Mouse (Mus musculus): ENCODE results near the gene Mlph. TPM values are rescaled to one million over a fixed set of nuclear protein-coding genes. Genes with fewer than 3 reads are reported as not detected.
A peak's percentile ranks its signal among the peaks of the same experiment; 100 is the strongest.

Mlph gene
- 0.11 and 0.36 TPM in 2 replicates for total RNA-seq (2012; rRNA removed)

DNA sequence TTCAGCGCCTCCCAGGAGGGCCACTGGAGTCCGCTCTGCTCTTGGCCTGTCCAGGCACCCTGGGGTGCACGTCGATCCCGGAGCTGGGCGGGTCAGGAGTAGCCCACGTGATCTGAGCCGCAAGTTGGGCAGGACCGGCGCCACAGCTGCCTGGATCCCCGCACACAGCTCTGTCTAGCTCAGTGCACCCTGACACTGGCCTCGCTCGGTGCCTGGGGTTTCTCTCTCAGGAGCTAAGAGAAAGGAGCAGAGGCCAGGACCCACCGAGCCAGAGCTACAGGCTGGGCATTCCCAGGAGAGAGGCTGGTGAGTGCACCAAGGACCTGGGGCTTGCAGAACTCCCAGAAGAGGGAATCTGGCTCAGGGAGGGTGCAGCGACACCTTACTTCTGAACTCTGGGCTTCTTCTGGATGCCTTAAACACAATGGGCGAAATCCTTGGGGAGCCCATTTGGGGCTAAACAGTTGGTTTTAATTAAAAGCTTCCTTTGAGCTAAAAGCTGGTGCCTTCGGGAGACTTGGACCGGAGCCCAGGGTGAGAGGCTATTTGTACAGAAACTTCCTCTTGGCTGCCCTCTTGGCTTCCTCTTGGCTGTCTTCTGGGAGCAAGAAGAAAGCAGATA, at the start of gene Mlph:
Mlph (plus strand) TSS at position 138 of the 622 bp plus-strand sequence.
- peak within 1 kb of the TSS; percentile 41; the same call in 1 of the 2 replicates for H3K9ac ChIP-seq (ENCODE audit: insufficient read depth, low read depth, low read length, poor library complexity, severe bottlenecking)
- in situ Hi-C loops (cut with MboI; ENCODE audit: low sequenced_read_pairs in 2 of 2, unreplicated experiment in 2 of 2), result no loop called here
- H3K36me3 ChIP-seq (ENCODE audit: control insufficient read depth, insufficient read depth, low read length, poor library complexity, severe bottlenecking), result no peaks in the 10 kb centered on the region
- no peaks in the 10 kb centered on the region for H3K9me3 ChIP-seq (ENCODE audit: control insufficient read depth, insufficient read depth, low read depth, low read length)
- H3K4me3 ChIP-seq (ENCODE audit: insufficient read depth in 1 of 2, low read depth in 1 of 2, low read length in 2 of 2, poor library complexity in 1 of 2, severe bottlenecking in 1 of 2), result peak within 1 kb of the TSS; percentile 51 to 66
- TF ChIP-seq MAFK (IDR thresholded peaks at IDR 0.05; ENCODE audit: insufficient read depth, low read depth, low read length), result no peak
- no peak for TF ChIP-seq HCFC1 (IDR thresholded peaks at IDR 0.05; ENCODE audit: borderline replicate concordance, insufficient read depth, low read length)
- no peak for TF ChIP-seq ZC3H11A (IDR thresholded peaks at IDR 0.05; ENCODE audit: borderline replicate concordance, low read depth, low read length)
- TF ChIP-seq CHD2 (IDR thresholded peaks at IDR 0.05; ENCODE audit: low read depth, low read length), result no peak
- TF ChIP-seq ZNF384 (IDR thresholded peaks at IDR 0.05; ENCODE audit: low read depth, low read length), result no peak
- DNase-seq (ENCODE audit: low read depth, low spot score), result no peak
- no peak within 1 kb of the TSS for H3K27ac ChIP-seq (ENCODE audit: insufficient read depth, low read depth, low read length, poor library complexity, severe bottlenecking)
- no peaks in the 10 kb centered on the region for H3K4me1 ChIP-seq (ENCODE audit: control insufficient read depth in 2 of 2, insufficient read depth in 2 of 2, low read length in 2 of 2, poor library complexity in 1 of 2)

DNA sequence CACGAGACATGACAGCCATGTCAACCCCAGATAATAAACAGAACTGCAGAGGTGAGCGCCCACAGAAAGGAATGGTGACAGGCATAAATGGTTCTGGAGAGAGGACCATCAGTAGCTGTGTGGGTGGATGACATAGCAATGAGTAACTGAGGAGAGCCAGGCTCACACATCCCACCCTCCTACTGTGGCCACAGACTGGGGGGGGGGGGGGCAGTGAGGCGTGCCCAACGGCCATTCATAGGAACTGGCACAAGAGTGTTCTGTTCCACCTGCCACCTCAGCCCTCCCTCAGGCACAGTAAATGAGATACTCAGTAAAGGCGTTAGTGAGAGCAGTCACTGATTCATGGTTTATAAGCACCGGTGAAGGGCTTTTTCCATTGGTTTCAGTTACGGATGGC, 48.2 kb upstream of the Mlph start:
- Histone ChIP-seq H3K4me1 (ENCODE audit: control insufficient read depth in 2 of 2, insufficient read depth in 2 of 2, low read length in 2 of 2, poor library complexity in 1 of 2) (no peaks in the 10 kb centered on the region), H3K4me3 (ENCODE audit: insufficient read depth in 1 of 2, low read depth in 1 of 2, low read length in 2 of 2, poor library complexity in 1 of 2, severe bottlenecking in 1 of 2) (no peak overlapping the region), H3K9ac (ENCODE audit: insufficient read depth, low read depth, low read length, poor library complexity, severe bottlenecking) (no peak overlapping the region), H3K27ac (ENCODE audit: insufficient read depth, low read depth, low read length, poor library complexity, severe bottlenecking) (no peak overlapping the region), H3K36me3 (ENCODE audit: control insufficient read depth, insufficient read depth, low read length, poor library complexity, severe bottlenecking) (no peaks in the 10 kb centered on the region), H3K9me3 (ENCODE audit: control insufficient read depth, insufficient read depth, low read depth, low read length) (no peaks in the 10 kb centered on the region)
- TF ChIP-seq CHD2 (IDR thresholded peaks at IDR 0.05; ENCODE audit: low read depth, low read length) (no peak), ZNF384 (IDR thresholded peaks at IDR 0.05; ENCODE audit: low read depth, low read length) (no peak), ZC3H11A (IDR thresholded peaks at IDR 0.05; ENCODE audit: borderline replicate concordance, low read depth, low read length) (no peak), MAFK (IDR thresholded peaks at IDR 0.05; ENCODE audit: insufficient read depth, low read depth, low read length) (no peak), HCFC1 (IDR thresholded peaks at IDR 0.05; ENCODE audit: borderline replicate concordance, insufficient read depth, low read length) (no peak)
- in situ Hi-C loops (cut with MboI; ENCODE audit: low sequenced_read_pairs in 2 of 2, unreplicated experiment in 2 of 2), result no loop called here
- no peak for DNase-seq (ENCODE audit: low read depth, low spot score)

DNA sequence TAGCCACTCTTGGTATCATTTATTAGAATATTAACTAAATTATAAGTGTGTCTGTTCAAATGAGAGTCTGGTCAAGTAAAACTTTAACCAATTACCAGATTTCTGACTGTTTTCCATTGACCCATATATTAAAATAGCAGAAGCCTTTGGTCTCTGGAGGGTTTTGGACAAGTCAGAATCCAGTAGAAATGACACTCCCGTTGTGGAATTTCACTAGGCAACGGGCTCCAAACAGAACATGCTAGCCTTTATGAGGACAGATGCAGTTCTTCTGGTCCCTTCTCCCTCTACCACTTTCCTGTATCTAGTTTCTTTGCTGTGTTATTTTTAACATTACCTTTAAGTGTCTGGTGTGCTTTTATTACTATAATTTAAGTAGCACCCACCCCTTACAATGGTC, 44.3 kb upstream of the Mlph start:
- no peak overlapping the region for H3K9ac ChIP-seq (ENCODE audit: insufficient read depth, low read depth, low read length, poor library complexity, severe bottlenecking)
- TF ChIP-seq ZNF384 (IDR thresholded peaks at IDR 0.05; ENCODE audit: low read depth, low read length) (no peak), MAFK (IDR thresholded peaks at IDR 0.05; ENCODE audit: insufficient read depth, low read depth, low read length) (no peak), ZC3H11A (IDR thresholded peaks at IDR 0.05; ENCODE audit: borderline replicate concordance, low read depth, low read length) (no peak), HCFC1 (IDR thresholded peaks at IDR 0.05; ENCODE audit: borderline replicate concordance, insufficient read depth, low read length) (no peak), CHD2 (IDR thresholded peaks at IDR 0.05; ENCODE audit: low read depth, low read length) (no peak)
- H3K9me3 ChIP-seq (ENCODE audit: control insufficient read depth, insufficient read depth, low read depth, low read length), result no peaks in the 10 kb centered on the region
- no peak for DNase-seq (ENCODE audit: low read depth, low spot score)
- H3K36me3 ChIP-seq (ENCODE audit: control insufficient read depth, insufficient read depth, low read length, poor library complexity, severe bottlenecking), result no peaks in the 10 kb centered on the region
- in situ Hi-C loops (cut with MboI; ENCODE audit: low sequenced_read_pairs in 2 of 2, unreplicated experiment in 2 of 2), result no loop called here
- no peak overlapping the region for H3K27ac ChIP-seq (ENCODE audit: insufficient read depth, low read depth, low read length, poor library complexity, severe bottlenecking)
- H3K4me3 ChIP-seq (ENCODE audit: insufficient read depth in 1 of 2, low read depth in 1 of 2, low read length in 2 of 2, poor library complexity in 1 of 2, severe bottlenecking in 1 of 2), result no peak overlapping the region
- H3K4me1 ChIP-seq (ENCODE audit: control insufficient read depth in 2 of 2, insufficient read depth in 2 of 2, low read length in 2 of 2, poor library complexity in 1 of 2), result no peaks in the 10 kb centered on the region

DNA sequence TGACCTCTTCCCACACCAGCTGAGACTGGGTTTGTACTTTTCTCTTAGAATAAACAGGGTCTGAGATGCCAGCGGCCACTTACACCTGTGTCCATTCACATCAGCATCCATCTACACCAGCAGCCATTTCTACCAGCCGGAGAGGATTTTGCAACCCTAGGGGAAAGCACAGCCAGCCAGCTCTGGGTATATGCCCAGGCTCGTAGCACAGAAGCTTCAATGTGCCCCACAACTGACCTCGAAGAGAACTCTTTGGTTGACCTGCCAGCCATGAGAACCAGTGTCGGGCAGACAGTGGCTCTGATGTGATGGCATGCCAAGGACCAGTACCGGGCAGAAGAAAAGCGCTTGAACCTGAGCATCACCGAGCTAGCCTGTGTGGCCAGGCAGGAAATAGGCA, 39.5 kb upstream of the Mlph start:
- H3K9ac ChIP-seq (ENCODE audit: insufficient read depth, low read depth, low read length, poor library complexity, severe bottlenecking), result no peak overlapping the region
- H3K9me3 ChIP-seq (ENCODE audit: control insufficient read depth, insufficient read depth, low read depth, low read length), result no peaks in the 10 kb centered on the region
- in situ Hi-C loops (cut with MboI; ENCODE audit: low sequenced_read_pairs in 2 of 2, unreplicated experiment in 2 of 2), result no loop called here
- H3K4me1 ChIP-seq (ENCODE audit: control insufficient read depth in 2 of 2, insufficient read depth in 2 of 2, low read length in 2 of 2, poor library complexity in 1 of 2), result no peaks in the 10 kb centered on the region
- H3K4me3 ChIP-seq (ENCODE audit: insufficient read depth in 1 of 2, low read depth in 1 of 2, low read length in 2 of 2, poor library complexity in 1 of 2, severe bottlenecking in 1 of 2), result no peak overlapping the region
- no peaks in the 10 kb centered on the region for H3K36me3 ChIP-seq (ENCODE audit: control insufficient read depth, insufficient read depth, low read length, poor library complexity, severe bottlenecking)
- TF ChIP-seq HCFC1 (IDR thresholded peaks at IDR 0.05; ENCODE audit: borderline replicate concordance, insufficient read depth, low read length) (no peak), MAFK (IDR thresholded peaks at IDR 0.05; ENCODE audit: insufficient read depth, low read depth, low read length) (no peak), ZC3H11A (IDR thresholded peaks at IDR 0.05; ENCODE audit: borderline replicate concordance, low read depth, low read length) (no peak), ZNF384 (IDR thresholded peaks at IDR 0.05; ENCODE audit: low read depth, low read length) (no peak), CHD2 (IDR thresholded peaks at IDR 0.05; ENCODE audit: low read depth, low read length) (no peak)
- H3K27ac ChIP-seq (ENCODE audit: insufficient read depth, low read depth, low read length, poor library complexity, severe bottlenecking), result no peak overlapping the region
- DNase-seq (ENCODE audit: low read depth, low spot score), result no peak
